Mouse (Mus musculus) ovary, postnatal 36 days (tissue): ENCODE results near the gene Prpf31.

ENCODE experiments used
- DNase-seq: peaks from one replicate; pipeline ENCODE4 v3.0.0; 2022; ENCODE audit warnings: low spot score, mixed read lengths

Prpf31 gene

DNA sequence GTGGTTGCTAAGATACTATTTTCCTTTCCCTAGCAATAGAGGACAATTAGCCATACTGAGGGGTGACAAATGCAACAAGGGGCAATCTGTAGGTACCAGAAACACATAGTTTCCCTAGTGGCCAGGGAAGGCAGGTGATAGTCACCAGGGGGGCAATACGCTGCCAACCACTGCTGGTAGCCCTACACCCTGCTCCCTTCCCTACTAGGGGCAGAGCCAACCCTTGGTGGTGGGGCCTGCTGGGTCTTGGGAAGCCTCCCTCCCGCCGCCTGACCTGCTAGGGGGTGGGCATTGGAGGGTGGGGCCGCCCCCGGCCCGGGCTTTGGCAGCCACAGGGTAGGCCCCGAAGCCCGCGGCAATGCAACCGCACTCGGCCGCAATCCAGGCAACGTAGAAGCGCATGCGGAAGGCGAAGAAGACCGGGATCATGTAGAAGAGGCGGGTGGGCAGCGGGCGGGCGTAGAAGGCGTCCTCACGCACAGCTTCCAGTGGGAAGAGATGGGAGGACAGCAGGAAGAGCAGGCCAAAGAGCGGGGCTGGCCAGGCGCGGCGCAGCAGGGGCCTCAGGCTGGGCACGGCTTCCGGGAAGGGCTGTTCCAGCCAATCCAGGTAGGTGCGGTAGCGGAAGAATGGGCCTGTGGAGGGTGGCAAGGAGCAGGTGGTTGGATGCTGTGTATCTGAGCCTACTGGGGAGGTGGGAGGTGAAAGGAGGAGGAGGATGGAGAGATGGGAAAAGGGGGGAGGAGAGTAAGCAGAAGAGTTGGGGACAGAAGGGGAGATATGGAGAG lies 55.8 kb downstream of the Prpf31 start:
- no peak for DNase-seq

DNA sequence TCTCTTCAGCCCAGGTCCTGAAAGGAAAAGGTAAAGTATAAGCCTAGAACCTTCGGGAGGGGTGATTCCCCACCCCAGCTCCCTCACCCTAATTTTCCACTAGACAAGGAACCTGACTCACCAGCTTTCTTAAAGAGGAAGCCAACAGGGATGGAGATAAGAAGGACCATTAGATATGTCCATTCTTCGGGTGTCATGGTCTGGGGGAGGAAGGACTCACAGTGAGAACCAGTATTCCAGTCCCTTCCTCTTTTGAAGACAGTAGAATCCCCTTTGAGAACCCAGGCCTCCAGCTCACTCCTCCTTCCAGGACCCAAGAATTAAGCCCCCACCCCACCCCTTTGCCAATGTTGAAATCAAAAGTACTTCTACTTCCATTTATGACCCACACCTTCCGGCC lies 62.1 kb downstream of the Prpf31 start:
- no peak for DNase-seq
